Mouse (Mus musculus) kidney, postnatal 0 days (tissue): ENCODE data around the gene Ctbp2. TPM values are rescaled to one million over a fixed set of nuclear protein-coding genes. Genes with fewer than 3 reads are reported as not detected.

Experiments used
- ATAC-seq: fragments of 200-750 bp; cut with Nextera tagmentation; replicated peaks from 2 replicates; pipeline ENCODE4 v1.8.0; 2017; ENCODE audit warnings: low read depth, moderate number of reproducible peaks, moderate TSS enrichment, moderate library complexity; ENCODE audit not compliant: low FRiP score
- DNase-seq: peaks from one replicate; pipeline ENCODE4 v3.0.0-alpha.2; 2016; ENCODE audit warnings: low spot score
- H3K27ac ChIP-seq: fragments of 300-500 bp; sonication (generic); 2 replicates; pipeline ENCODE4 v1.5.1; 2014; ENCODE audit warnings: mild to moderate bottlenecking
- H3K27me3 ChIP-seq: fragments of 300-500 bp; sonication (generic); 2 replicates; pipeline ENCODE4 v1.6.1; 2014; ENCODE audit warnings: low read length, mixed read lengths; ENCODE audit not compliant: insufficient read depth
- H3K36me3 ChIP-seq: fragments of 300-500 bp; sonication (generic); 2 replicates; pipeline ENCODE4 v1.6.1; 2014; ENCODE audit warnings: low read length, mixed read lengths; ENCODE audit not compliant: insufficient read depth
- H3K4me1 ChIP-seq: fragments of 300-500 bp; sonication (generic); replicated peaks from 2 replicates; pipeline ENCODE4 v1.6.1; 2014; ENCODE audit warnings: antibody characterized with exemption, low read length, mixed read lengths; ENCODE audit not compliant: insufficient read depth
- H3K4me2 ChIP-seq: fragments of 300-500 bp; sonication (generic); 2 replicates; pipeline ENCODE4 v1.6.1; 2014; ENCODE audit warnings: mild to moderate bottlenecking, low read length, moderate library complexity, mixed read lengths
- H3K4me3 ChIP-seq: fragments of 300-500 bp; sonication (generic); replicated peaks from 2 replicates; pipeline ENCODE4 v1.5.1; 2014; ENCODE audit warnings: low read depth, low read length
- H3K9ac ChIP-seq: fragments of 300-500 bp; sonication (generic); 2 replicates; pipeline ENCODE4 v1.6.1; 2014; ENCODE audit warnings: low read depth, low read length
- H3K9me3 ChIP-seq: fragments of 300-500 bp; sonication (generic); replicated peaks from 2 replicates; pipeline ENCODE4 v1.6.1; 2016; ENCODE audit warnings: low read length, inconsistent platforms, mixed read lengths
- CTCF ChIP-seq: IDR thresholded peaks from 2 replicates; pipeline ENCODE4 v1.5.1; 2016; ENCODE audit warnings: antibody characterized with exemption, low read depth, mild to moderate bottlenecking, moderate library complexity
- WGBS: fragments of 180-500 bp; shearing (Covaris S2); extraction: QIAGEN DNeasy Blood & Tissue Kit; methylation state at CpG from one replicate; pipeline ENCODE4 v1.1.7; 2014; 5-methylcytosine and 5-hydroxymethylcytosine counted together
- polyA plus RNA-seq: library from polyadenylated mRNA; unstranded; fragments of >200 nt; fragmentation: Nextera tagmentation; extraction: Ambion mirVana; gene quantifications from 2 replicates; pipeline ENCODE4 v1.2.1, GENCODE M21; 2015

Gene Ctbp2
- polyA plus RNA-seq, 1 experiment from 2014 or later = 89.1 TPM

GRCm38 (mm10) chr7:133067321-133067841, 56.8 kb downstream of the Ctbp2 start:
- WGBS = 51% methylated on average over 7 of the region's 7 CpGs
- 0 out of 2 replicates have a peak, but pooled peaks have one; percentile 33 for ATAC-seq
- H3K27ac ChIP-seq = no peak overlapping the region

GRCm38 (mm10) chr7:133066776-133067175, 57.4 kb downstream of the Ctbp2 start:
- Histone ChIP-seq H3K36me3 (peaks cover 20% of the 10 kb centered on the region; the same call in 1 of the 2 replicates), H3K27ac (no peak overlapping the region), H3K9me3 (no peaks in the 10 kb centered on the region), H3K4me3 (no peak overlapping the region), H3K27me3 (no peaks in the 10 kb centered on the region), H3K4me2 (no peak overlapping the region), H3K9ac (no peak overlapping the region), H3K4me1 (peaks cover 29% of the 10 kb centered on the region)
- DNase-seq (peak; percentile 45), ATAC-seq (no peak)
- TF ChIP-seq CTCF = no peak
- WGBS = 39% methylated on average over 6 of the region's 6 CpGs

More at GRCm38 (mm10) chr7:133067321-133067841, 56.8 kb downstream of the Ctbp2 start:
- DNase-seq = no peak
- Histone ChIP-seq H3K4me1 (peaks cover 32% of the 10 kb centered on the region), H3K27me3 (no peaks in the 10 kb centered on the region), H3K4me2 (no peak overlapping the region), H3K36me3 (peaks cover 20% of the 10 kb centered on the region; the same call in 1 of the 2 replicates), H3K9ac (no peak overlapping the region), H3K4me3 (no peak overlapping the region), H3K9me3 (no peaks in the 10 kb centered on the region)
- TF ChIP-seq CTCF = no peak

GRCm38 (mm10) chr7:133062055-133062454, 62.1 kb downstream of the Ctbp2 start:
- no peaks in the 10 kb centered on the region for H3K9me3 ChIP-seq
- H3K36me3 ChIP-seq = peaks cover 14% of the 10 kb centered on the region; the same call in 1 of the 2 replicates
- DNase-seq (no peak), ATAC-seq (no peak)
- H3K27me3 ChIP-seq = no peaks in the 10 kb centered on the region
- peaks cover 26% of the 10 kb centered on the region for H3K4me1 ChIP-seq
- H3K27ac ChIP-seq = no peak overlapping the region
- no peak overlapping the region for H3K9ac ChIP-seq
- no peak overlapping the region for H3K4me2 ChIP-seq
- 63% methylated on average over 3 of the region's 3 CpGs for whole genome bisulfite sequencing
- TF ChIP-seq CTCF = no peak
- no peak overlapping the region for H3K4me3 ChIP-seq

DNA sequence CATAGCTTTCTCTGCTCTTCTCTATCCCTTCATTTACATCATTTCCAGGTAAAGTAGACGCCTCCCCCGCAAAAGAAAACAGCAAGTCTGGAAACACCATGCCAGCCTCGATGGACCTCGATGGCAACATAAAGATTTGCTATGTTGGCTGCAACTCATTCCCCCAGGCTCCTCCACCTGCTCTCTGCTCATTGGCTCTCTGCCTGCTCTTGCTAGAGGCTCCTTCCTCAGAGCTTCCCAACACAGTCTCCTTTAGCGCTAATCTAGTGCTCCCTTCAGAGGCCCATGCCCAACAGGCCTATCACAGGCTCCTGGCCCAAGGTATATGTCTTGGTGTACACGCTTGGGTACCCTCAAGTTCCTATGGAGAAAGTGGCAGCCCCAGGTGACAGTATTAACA, 64.0 kb downstream of the Ctbp2 start:
- DNase-seq (no peak), ATAC-seq (no peak)
- no peak for TF ChIP-seq CTCF
- Histone ChIP-seq H3K9me3 (no peaks in the 10 kb centered on the region), H3K27me3 (no peaks in the 10 kb centered on the region), H3K4me3 (no peak overlapping the region), H3K4me2 (no peak overlapping the region), H3K36me3 (peaks cover 14% of the 10 kb centered on the region; the same call in 1 of the 2 replicates), H3K4me1 (peaks cover 22% of the 10 kb centered on the region), H3K9ac (no peak overlapping the region), H3K27ac (no peak overlapping the region)
- 82% methylated on average over 6 of the region's 6 CpGs for whole genome bisulfite sequencing

- TF ChIP-seq CTCF = no peak
- Histone ChIP-seq H3K36me3 (peaks cover 12% of the 10 kb centered on the region; the same call in 1 of the 2 replicates), H3K9me3 (no peaks in the 10 kb centered on the region), H3K4me1 (peaks cover 22% of the 10 kb centered on the region), H3K9ac (no peak overlapping the region), H3K4me2 (no peak overlapping the region), H3K27ac (no peak overlapping the region), H3K27me3 (no peaks in the 10 kb centered on the region), H3K4me3 (no peak overlapping the region)
- no peak for ATAC-seq
- DNase-seq = no peak
- WGBS = 46% methylated on average over 9 of the region's 9 CpGs
Measured at GRCm38 (mm10) chr7:133059517-133060104, 64.5 kb downstream of the Ctbp2 start.

DNA sequence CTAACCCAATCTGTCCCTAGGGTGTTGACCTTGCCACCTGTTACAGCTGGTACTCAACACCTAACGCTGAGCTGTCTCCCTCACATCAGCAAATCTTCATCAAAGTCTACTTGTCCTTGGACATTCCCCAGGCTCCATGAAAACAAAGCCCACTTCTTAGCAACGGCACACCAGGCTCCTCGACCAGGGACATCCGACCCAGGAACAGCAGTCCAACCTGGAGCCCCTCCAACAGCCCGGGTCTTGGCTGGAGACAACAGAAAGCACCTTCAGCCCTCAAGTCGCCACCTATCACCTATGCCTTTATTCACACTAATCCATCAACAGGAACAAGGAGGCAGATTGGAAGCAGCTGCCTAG, 65.0 kb downstream of the Ctbp2 start:
- no peak for ATAC-seq
- no peak for TF ChIP-seq CTCF
- no peak overlapping the region for H3K4me3 ChIP-seq
- H3K4me1 ChIP-seq = peaks cover 22% of the 10 kb centered on the region
- 0 out of 2 replicates have a peak, but pooled peaks cover 7% of the 10 kb centered on the region for H3K36me3 ChIP-seq
- H3K9ac ChIP-seq = no peak overlapping the region
- no peak overlapping the region; the same call in 1 of the 2 replicates for H3K27ac ChIP-seq
- 40% methylated on average over 6 of the region's 6 CpGs for WGBS
- DNase-seq = no peak
- H3K4me2 ChIP-seq = no peak overlapping the region
- no peaks in the 10 kb centered on the region for H3K9me3 ChIP-seq
- no peaks in the 10 kb centered on the region for H3K27me3 ChIP-seq
